Mouse (Mus musculus): Measurements from ENCODE around the gene Klhdc4.
A peak's percentile ranks its signal among the peaks of the same experiment; 100 is the strongest.

Klhdc4 gene

DNA sequence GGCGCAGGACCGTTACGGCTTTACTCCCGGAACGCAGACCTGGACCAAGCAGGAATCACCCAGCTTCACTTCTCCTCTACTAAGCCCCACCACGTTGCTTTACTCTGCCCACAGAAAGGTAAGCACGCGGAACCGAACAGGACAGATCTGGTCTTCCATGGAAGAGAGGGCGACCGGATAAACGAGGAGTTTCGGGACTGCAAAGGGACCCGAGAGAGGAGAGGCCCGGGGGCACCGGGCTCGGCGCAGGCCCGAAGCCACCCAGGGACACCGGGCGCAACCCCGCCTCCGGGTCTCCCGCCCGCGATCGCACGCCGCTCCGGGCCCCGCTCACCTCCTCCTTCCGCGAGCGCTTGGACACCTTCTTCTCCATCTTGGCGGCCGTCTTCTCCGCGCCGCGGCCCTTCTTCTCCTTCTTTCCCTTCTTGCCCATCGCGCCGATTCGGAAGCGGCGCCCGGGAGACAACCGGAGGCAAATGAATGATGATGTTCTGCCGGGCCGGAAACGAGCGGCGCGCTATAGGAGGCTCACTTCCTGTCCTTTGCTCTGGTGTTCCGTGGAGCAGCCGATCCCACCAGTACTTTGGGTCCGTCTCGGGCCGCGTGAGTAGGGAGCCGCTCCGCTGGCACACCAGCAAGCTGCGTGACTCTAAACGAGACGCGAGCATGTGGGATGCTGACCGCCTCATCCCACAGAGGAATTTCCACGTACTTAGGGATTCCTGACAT is at the start of gene Klhdc4:
Gene Klhdc4, minus strand, starts transcription at position 522 of the 729 bp plus-strand sequence.
- DNase-seq (ENCODE audit: extremely low spot score): peak; percentile 89

DNA sequence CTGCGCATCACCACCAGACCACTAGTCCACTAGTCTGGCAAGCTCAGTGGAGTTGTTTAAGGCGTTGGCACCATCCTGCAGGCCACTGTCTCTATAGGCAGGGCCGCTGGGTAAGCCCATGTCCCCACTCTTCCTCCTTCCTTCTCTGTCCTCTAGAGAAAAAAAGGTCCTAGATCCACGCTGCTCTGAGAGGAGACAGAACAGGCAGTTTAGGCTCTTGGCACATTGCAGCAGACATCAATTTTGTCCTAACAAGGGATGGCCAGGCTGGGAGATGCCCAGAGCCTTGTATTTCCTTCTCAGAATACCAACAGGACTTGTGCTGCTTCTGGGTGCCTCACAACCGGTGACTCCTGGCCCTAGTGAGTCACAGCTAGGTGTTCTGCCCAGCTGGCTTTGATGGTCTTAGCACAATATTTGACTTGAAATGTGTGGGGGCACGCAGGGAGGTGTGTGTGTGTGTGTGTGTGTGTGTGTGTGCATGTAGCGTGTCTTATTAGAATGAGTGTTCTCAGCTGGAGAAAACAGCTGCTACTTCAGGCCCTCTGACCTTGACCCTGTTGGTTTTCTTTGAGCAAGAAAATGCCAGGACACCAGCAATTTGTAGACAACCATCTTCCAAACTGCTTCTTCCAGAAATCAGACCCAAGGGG is 48.6 kb upstream of the Klhdc4 start:
- DNase-seq (ENCODE audit: extremely low spot score): no peak

DNA sequence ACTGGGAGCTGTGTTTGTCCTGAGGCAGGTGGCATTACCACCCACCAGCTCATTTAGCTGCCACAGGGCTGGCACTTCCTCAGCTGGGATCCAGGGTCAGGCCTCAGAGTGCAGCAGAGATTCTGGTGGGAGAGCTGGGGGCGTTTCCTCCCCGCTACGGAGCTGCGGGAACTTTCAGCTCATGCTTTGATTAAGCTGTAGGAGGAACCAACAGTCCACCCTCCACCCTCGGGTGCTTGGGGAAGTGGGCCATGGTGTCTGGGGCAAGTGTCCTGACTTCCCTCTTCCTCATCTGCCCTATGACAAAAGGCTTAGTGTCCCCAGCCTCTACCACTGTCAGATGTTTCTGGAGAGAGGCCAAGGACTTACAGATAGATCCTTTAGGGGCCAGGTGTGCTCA is 47.8 kb upstream of the Klhdc4 start:
- no peak for DNase-seq (ENCODE audit: extremely low spot score)

DNA sequence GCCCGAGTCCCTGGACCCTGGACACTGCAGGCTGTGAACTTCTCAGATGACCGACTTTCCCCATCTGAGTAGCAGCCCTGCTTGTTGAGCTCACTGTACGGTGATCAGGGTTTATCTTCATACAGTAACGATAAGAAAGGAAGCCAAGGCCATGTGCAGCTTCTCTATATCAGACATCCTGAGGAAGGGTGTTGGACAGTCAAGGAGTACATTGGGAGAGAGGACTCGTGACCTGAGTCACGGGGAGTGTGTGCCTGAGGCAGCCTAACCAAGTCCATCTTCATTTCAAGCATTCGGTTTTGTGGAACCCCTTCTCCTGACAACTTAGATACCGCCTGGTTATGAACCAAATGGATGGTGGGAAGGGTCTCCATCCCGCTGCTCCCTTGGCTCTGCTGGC is 46.1 kb upstream of the Klhdc4 start:
- DNase-seq (ENCODE audit: extremely low spot score): no peak

DNA sequence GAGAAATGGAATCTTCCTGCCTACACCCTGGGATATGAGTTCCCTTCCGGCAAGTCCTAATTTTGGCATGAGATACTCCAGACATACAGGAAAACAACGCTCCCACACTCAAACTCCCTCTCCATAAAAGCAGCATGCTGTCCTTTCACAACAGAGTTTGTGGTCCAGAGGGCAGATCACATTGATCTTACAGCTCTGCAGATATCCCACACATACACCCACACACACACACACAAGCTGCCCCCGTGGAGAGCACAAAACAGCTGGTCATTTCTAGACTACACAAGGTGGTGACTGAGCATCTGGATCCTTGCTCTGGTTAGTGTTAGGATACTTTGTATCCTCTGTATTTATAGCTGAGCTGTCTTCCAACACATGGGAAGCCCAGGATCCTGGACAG is 45.7 kb upstream of the Klhdc4 start:
- no peak for DNase-seq (ENCODE audit: extremely low spot score)

DNA sequence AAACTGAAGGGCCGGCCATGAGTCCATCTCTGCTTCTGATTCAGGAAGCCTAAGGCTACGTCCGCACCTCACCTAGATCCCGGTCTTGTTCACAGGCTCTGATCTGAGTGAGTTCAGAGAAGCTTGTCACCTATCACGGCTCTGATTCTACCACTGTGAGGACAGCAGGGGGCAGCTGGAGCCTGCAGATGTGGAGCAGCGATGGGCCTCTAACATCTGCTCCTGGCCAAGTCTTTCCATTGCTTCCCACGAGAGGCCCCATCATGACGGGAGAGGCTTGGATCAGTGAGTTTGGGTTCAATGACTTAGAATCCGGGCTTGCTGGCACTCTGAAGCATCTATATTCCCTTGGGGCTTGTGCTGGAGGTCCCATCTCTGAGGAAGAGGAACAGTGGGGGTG is 44.7 kb upstream of the Klhdc4 start:
- DNase-seq (ENCODE audit: extremely low spot score): peak; percentile 38

DNA sequence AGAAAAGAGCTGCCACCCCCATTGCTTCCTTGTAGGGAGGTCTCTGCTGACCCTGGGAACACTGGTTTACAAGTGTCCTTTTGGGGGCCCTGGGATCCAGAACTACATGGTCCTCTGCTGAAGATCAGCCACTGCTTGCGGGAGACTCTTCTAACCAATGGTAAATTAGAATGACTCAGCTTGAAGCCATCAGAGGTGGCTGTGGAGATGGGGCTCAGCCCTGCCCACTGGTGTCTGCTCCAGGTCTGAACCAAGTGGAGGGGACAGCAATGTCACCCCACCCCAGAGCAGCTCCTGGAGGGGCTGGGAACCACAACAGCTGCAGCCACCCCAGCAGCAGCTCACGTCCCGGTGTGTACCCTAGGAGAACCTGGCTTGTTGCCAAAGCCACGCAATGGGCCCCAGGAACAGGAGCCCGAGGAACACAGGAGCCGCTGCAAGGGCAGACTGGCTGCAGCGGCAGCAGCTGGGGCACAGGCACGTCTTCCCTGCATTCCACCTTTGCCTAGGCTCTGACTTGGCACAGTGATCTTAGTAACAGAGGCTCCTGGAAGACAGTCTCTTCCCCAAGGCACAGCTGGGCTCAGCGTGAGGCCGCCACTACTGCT is 42.6 kb upstream of the Klhdc4 start:
- no peak for DNase-seq (ENCODE audit: extremely low spot score)

DNA sequence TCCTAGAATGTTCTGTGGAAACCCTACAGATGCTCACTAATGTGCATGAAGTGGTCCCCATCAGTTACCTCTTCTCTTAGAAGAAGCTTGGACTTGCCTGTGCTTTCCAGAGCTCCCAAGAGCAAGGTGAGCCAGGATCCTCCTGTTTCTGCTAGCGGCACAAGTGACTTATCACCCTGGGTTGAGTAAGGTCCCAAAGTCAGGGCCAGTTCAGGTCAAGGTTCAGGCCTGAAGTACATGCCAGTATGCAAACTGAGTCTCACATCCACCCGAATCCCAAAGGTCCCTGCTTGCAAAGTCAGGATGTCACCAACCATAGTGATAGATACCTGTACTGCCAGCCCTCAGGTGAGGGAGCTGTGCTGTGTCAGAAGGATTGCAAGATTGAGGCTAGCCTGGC is 40.8 kb upstream of the Klhdc4 start:
- no peak for DNase-seq (ENCODE audit: extremely low spot score)

DNA sequence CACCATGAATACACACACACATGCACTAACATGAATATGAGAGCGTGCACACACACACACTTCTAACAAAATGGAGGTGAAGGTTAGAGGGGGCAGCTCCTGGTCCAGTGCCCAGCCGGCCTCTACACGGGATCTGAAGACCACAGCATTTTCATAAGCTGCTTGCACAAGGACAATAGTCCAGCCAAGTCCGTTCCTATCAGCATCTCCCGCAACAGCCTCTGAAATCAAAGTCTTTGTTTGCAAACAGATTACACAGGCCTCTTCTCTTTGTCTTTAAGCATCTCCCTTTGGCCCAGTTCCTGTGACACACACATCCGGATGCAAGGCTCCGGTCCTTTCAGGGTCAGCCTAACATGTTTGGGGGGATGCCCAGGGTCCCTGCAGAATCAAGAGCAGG is 39.5 kb upstream of the Klhdc4 start:
- no peak for DNase-seq (ENCODE audit: extremely low spot score)

DNA sequence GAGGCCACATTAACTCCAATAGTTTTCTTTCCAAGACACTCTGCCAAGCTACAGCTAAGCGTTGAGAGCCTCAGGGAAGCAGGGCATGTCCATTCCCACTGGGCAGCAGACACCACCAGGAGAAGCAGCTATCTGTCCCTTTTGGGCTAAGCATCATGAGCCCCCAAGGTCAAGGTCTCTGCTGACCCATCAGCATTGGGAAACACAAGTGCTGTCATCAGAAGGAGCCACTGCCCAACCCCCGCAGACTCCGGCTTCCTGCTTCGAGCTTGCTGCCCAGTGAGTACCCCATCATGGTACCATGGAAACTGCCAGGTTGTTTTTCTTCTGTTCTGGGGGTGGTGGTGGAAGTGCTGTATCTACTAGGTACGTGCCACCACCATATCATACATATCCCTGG is 38.8 kb upstream of the Klhdc4 start:
- DNase-seq (ENCODE audit: extremely low spot score): no peak

DNA sequence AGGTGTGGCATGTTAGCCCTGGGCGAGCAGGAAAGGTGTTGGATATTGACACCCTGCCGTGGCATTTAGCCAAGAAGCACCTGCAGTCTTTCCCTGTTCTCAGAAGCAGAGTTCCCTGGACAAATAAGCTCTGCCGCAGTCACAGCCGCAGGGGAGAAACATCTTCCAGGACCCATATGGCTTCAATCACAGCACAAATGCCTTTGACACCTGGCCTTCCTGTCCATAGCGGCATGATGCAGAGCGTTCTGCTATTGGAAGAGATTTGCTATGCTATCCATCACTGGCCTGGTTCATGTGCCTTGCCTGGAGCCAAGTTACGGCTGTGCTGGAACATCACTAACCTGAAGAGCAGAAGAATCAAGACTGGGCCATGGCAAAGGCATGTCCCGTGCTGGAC is 36.0 kb upstream of the Klhdc4 start:
- no peak for DNase-seq (ENCODE audit: extremely low spot score)

DNA sequence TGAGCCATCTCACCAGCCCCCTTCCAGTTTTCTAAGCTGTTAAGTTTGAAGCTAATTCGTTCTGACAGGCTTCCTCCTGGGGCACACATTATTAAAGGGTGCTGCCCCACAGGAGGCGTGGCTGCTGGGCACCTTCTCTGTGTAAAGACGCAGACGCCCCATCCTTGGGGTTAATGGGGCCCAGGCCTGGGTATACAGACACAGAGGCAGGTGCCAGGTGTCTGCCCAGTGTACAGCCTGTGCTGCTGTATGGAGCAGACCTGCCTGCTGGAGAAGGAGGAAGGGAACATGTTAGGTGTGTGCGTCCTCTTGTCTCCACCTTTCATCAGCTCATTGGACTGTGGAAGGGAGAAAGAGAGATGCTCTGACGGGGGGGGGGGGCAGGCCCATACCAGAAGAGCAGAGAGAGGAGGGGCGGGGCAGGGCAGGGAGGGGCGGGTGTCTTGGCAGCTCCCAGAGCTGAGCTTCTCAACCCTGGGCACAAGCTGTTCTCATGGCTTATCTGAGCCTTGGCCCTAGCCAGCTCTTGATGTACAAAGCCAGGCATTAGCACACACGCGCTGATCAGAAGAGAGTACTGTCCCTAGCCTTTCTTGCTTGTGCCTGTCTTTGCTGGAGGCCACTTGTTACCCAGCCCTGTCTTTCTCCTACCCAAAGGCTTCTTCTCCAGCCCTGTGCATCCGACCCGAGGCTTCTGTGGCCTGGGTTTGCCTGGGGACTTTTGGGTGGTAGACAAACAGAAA is 32.6 kb upstream of the Klhdc4 start:
- no peak for DNase-seq (ENCODE audit: extremely low spot score)

DNA sequence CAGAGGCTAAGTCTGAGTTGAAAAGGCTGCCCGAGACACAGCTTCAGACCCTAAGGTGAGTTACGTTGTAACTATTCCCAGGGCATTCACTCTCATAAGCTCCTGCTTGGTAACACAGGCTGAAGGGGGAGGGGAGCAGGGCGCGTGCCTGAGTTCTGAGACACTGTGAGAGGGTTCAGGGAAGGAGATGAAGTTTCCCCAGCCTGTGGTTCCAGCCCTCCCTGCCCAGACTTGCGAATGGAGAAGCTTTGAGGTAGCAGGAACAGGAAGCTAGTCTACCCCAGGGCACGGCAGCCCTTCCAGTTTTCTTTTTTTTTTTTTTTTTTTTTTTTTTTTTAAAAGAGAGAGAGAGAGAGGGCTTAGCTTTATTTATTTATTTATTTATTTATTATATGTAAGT is 31.9 kb upstream of the Klhdc4 start:
- no peak for DNase-seq (ENCODE audit: extremely low spot score)

DNA sequence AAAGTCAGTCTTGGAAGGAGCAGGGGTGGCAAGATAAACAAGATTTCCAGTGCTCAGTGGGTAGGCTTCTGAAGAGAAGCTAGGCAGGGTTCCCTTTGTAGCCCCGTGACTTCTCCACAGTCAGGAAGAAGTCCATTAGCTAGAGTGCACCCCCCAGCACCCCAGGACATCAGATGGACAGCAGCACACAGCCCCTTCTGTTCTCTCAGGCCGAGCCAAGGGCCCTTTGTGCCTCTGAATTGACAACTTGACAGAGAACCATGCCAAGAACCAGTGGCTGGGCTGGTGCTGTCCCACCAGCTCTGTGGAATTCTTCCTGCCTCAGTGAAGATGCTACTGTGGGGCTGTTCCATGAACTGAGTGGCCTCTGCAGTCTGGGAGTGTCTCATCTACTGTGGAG is 28.4 kb upstream of the Klhdc4 start:
- DNase-seq (ENCODE audit: extremely low spot score): no peak

DNA sequence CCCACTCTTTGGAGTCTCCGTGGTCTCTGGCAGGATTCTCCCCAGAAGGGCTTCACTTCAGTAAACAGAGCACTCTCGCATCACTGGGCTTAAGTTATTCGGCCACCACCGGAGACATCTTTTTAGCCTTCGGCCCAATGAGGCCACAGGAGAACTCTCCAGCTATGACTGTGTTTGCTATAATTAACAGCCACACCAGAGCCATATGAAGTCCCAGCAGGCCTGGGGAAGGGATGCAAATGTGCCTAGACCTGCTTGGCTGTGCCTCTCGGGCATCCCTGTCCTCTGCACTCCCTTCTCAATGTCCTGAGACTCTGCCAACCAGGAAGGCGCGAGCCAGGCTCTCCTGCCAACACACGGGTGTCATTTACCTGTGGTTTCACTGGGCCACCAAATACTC is 28.0 kb upstream of the Klhdc4 start:
- no peak for DNase-seq (ENCODE audit: extremely low spot score)

DNA sequence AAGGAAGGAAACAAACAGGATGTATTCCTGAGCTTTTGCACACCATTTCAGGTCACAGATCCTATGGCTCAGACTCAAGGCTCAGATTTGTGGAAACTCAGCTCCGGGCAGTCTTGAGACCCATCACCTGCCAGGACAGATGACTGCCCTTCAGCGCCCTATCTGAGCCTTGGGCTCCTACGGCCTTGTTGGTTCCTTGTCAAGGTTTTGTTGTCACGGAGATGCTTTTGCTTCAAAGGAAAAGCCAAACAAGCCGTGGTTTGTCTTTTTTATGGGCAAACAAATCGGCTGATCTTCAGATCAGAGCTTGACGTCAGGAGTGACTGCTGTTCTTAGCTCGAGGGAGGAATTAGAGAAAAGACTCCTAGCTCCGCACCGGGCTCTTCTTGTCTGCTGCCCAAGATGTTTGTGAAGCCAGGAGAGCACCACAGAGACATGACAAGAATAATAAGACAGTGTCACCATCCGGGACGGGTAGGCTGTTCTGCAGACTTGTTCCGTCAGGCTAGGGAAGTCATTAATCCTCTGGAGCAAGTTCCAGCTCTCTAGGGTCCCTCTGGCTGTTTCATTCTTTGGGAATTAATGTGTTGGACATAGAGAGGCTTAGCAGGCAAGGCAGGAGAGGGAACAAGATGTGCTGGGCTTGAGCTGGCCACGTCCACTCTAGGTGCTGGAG is 26.8 kb upstream of the Klhdc4 start:
- no peak for DNase-seq (ENCODE audit: extremely low spot score)

DNA sequence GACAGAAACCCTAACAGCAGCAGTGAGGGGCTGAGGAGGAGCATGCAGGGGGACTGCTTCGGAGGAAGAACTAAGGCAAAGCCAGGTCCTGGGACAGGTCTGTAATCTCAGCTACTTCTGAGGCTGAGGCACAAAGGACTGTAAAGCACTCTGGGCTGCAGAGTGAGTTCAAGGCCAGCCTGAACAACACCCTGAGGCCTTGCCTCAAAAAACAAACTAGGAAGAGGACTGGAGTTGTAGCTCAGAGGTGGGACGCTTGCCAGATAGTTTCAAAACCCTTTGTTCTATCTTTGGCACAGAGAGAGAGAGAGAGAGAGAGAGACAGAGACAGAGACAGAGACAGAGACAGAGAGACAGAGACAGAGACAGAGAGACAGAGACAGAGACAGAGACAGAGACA is 24.2 kb upstream of the Klhdc4 start:
- no peak for DNase-seq (ENCODE audit: extremely low spot score)

DNA sequence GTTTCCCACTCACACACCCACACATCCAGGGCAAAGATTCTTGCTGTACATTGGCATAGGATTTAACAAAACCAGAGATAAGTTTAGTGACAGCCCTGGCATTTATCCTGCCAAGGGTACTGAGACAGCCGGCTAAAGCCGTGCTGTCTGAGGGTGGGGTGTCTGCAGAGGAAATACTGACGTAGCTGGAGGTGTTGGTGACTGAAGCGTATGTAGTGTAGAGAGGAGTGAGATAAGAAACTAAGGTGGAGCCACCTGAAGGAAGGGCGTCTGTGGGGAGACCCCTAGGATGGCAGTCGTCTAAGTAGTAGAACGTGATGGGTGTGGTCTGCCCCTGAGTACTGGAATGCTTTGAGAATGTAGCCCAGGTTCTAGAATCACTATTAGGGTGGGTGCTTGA is 23.1 kb upstream of the Klhdc4 start:
- no peak for DNase-seq (ENCODE audit: extremely low spot score)

DNA sequence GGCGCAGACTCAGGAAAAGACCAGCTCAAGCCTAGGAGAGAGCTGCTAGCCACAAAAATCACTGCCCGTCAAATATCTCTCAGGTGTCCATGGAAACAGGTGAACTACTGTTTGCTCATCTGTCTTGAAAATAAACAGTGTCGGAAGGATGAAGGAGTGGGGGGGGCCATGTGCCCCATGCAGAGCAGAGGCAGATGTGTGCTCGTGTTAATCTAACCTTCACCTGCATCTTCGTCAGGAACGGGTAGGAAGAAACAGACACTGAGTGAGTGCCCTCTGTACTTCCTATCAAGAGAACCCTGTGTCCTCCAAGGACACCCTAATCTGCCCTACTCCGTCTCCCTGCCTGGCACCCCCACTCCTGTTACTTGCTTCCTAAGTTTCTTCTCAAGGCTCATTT is 22.3 kb upstream of the Klhdc4 start:
- DNase-seq (ENCODE audit: extremely low spot score): no peak

DNA sequence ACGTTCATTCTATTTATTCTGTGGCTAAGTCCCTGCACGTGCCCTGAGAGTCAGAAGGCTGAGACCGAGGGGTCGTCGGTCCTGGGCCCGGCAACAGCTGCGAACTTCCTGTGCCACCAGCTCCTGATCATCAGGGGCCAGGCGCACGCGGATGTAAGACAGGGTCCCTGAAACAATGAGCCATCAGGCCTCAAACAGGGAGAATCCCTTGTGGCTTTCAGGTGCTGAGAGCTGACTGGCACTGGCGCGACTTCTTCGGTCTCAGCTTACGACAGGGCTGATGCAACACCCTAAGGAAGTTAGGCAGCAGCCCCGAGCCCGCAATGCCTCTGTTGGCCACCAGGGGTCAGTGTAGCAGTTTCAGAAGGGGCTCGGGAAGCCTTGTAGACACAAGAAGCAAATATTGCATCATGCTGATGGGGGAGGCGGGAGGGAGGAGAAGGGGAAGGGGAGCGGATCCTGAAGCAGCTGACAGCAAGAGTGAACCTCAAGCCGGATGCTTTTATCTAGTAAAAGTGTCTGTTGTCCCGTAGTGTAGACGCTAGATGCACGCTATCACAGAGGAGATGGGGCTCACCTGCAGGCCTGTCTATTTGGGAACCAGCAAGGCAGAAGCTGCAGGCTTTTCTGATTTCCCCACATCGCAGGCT is 21.6 kb upstream of the Klhdc4 start:
- DNase-seq (ENCODE audit: extremely low spot score): peak; percentile 99

DNA sequence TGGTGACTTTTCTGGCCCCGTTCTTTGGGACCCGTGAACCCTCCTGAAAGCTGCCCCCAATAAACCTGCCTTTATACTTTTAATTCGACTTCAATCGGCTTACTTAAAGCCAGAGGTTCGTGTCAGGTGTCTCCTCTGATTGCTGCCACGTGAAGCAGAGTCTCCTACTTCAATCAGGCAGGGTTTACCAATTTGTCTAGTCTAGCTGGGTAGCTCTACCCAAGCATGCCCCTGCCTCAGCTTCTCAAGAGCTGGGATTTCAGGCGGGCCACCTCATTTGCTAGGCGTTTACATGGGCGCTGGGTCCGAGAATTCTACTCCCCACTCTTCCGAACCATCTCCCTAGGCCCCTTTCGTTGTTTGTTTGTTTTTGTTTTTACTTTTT is 21.1 kb upstream of the Klhdc4 start:
- DNase-seq (ENCODE audit: extremely low spot score): no peak

DNA sequence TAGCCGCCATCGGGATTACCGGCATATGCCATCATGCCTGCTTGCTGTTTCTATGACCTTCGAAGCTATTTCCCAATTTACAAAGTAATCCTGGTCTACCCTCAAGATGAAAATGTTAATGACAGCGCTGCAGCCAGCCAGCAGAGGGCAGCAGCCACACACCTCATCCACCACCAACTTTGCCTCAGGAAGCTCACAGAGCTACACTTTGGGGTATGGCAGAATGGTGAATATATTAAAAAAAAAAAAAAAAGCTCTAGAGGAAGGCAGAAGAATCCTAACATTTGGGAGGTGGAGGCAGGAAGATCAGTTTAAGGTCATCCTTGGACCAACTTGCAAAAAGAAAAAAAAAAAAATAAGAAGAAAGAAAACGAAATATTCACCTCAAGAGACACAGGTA is 20.6 kb upstream of the Klhdc4 start:
- peak; percentile 82 for DNase-seq (ENCODE audit: extremely low spot score)

All from embryo, embryonic 9.5 days (tissue).